Mouse (Mus musculus) heart, postnatal 0 days (tissue): Measurements from ENCODE around the gene A2ml1.

Experiments used
- CTCF ChIP-seq: IDR thresholded peaks from 2 replicates; pipeline ENCODE4 v1.5.1; 2016; ENCODE audit warnings: antibody characterized with exemption, control low read depth, low read depth
- EP300 ChIP-seq: IDR thresholded peaks from 2 replicates; pipeline ENCODE4 v1.6.1; 2016; ENCODE audit warnings: antibody characterized with exemption, low read depth

DNA sequence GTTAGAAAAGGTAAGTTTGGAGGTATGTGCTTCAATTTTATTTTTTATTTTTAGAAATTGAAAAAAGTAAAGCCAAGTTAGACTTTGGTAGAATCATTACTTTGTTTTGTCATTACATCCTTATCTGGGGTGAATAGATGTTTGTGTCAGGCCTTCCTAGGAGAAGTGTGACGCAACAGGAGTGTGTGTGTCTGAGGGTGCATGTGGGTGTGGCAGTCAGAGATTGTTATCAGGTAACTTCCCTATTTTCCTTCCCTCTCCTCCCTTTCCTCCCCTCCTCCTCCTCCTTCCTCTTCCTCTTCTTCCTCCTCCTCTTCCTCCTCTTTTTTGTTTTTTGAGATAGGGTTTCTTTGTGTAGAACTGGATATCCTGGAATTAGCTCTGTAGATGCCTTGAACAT, 54.3 kb downstream of the A2ml1 start:
- TF ChIP-seq CTCF (no peak), EP300 (no peak)
